Mouse (Mus musculus) kidney, postnatal 10 days (tissue): ENCODE measurements around the gene Prrc2b.

Experiments used
- DNase-seq: peaks from one replicate; pipeline ENCODE4 v3.0.0; 2021; ENCODE audit warnings: mixed read lengths

Gene Prrc2b

GRCm38 (mm10) chr2:32189060-32189681 lies 38.3 kb downstream of the Prrc2b start:
- no peak for DNase-seq

- DNase-seq, result no peak
Measured at GRCm38 (mm10) chr2:32190620-32191019, 39.7 kb downstream of the Prrc2b start.

GRCm38 (mm10) chr2:32191872-32192507 lies 41.1 kb downstream of the Prrc2b start:
- DNase-seq, result peak; percentile 80

- no peak for DNase-seq
Measured at GRCm38 (mm10) chr2:32198977-32199376, 48.1 kb downstream of the Prrc2b start.

GRCm38 (mm10) chr2:32200033-32200432 lies 49.2 kb downstream of the Prrc2b start:
- DNase-seq, result no peak

- DNase-seq, result no peak
Measured at GRCm38 (mm10) chr2:32200712-32201111, 49.8 kb downstream of the Prrc2b start.

GRCm38 (mm10) chr2:32201527-32201926 lies 50.6 kb downstream of the Prrc2b start:
- DNase-seq, result peak; percentile 48

- DNase-seq, result no peak
Measured at GRCm38 (mm10) chr2:32203853-32204252, 53.0 kb downstream of the Prrc2b start.

GRCm38 (mm10) chr2:32207682-32208081 lies 56.8 kb downstream of the Prrc2b start:
- peak; percentile 46 for DNase-seq

GRCm38 (mm10) chr2:32211689-32212088 lies 60.8 kb downstream of the Prrc2b start:
- DNase-seq, result no peak

- DNase-seq, result peak; percentile 62
Measured at GRCm38 (mm10) chr2:32213000-32213399, 62.1 kb downstream of the Prrc2b start.

- no peak for DNase-seq
Measured at GRCm38 (mm10) chr2:32215576-32215975, 64.7 kb downstream of the Prrc2b start.

- no peak for DNase-seq
Measured at GRCm38 (mm10) chr2:32216506-32216905, 65.6 kb downstream of the Prrc2b start.

GRCm38 (mm10) chr2:32217656-32218055 lies 66.8 kb downstream of the Prrc2b start:
- no peak for DNase-seq

GRCm38 (mm10) chr2:32218113-32218512 lies 67.2 kb downstream of the Prrc2b start:
- DNase-seq, result no peak

GRCm38 (mm10) chr2:32218541-32219334 lies 67.9 kb downstream of the Prrc2b start:
- peak; percentile 51 for DNase-seq

- DNase-seq, result no peak
Measured at GRCm38 (mm10) chr2:32219501-32219900, 68.6 kb downstream of the Prrc2b start.

- DNase-seq, result no peak
Measured at GRCm38 (mm10) chr2:32220021-32220420, 69.1 kb downstream of the Prrc2b start.

- DNase-seq, result no peak
Measured at GRCm38 (mm10) chr2:32220969-32221368, 70.1 kb downstream of the Prrc2b start.

- no peak for DNase-seq
Measured at GRCm38 (mm10) chr2:32221577-32221976, 70.7 kb downstream of the Prrc2b start.

GRCm38 (mm10) chr2:32222057-32222456 lies 71.2 kb downstream of the Prrc2b start:
- DNase-seq, result no peak

- DNase-seq, result no peak
Measured at GRCm38 (mm10) chr2:32235433-32235832, 84.6 kb downstream of the Prrc2b start.

- peak; percentile 94 for DNase-seq
Measured at GRCm38 (mm10) chr2:32235886-32236759, 85.2 kb downstream of the Prrc2b start, which contains the start of gene Pomt1. Gene Pomt1, plus strand, starts transcription at chr2:32236590.
